Mouse (Mus musculus) cerebellum, adult 9-11 months (tissue): ENCODE measurements around the gene Psmd8.
A peak's percentile ranks its signal among the peaks of the same experiment; 100 is the strongest.
"Not testable (repeated sequence)": the region's sequence is repeated elsewhere in the genome, so short reads cannot be mapped to it uniquely, and the experiment has no call there.

Source experiments
- DNase-seq: peaks from one replicate; pipeline ENCODE4 v3.0.0; 2022

Gene Psmd8

DNA sequence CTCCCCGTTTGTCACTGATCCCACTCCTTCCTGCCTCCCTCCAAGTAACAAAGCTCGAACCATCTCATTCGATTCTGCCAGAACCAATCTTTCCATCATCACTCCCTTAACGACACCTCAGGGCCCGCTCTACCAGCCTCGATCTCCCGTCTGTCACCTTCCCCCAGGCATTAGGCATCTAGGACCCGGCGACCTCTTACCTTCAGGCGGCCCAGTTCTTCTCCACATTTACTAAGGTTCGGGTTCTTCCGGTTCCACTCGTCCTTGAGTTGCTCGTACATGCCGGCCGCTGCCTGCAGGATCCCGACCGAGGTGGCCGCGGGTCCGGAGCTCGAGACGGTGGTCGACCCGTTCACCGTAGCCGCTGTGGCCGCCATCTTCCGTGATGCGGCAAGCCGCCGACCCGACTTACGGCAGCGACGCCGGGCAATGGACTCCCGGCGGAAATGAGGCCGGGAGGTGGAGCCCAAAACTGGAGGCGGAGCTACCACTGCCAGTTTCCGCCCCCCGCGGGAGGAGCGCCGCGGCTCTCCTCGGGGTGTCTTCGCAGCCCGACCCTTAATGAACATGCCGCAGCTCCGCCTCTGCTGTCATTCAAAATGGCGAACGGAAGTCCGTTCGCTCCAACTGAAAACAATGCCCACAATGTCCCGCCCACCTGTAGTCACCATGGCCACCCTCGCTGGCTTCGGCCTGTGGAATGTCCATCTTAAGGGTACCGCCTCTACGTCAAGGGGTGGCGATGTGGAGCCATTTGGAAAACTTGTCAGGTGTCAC is at the start of gene Psmd8:
Gene Psmd8, minus strand, starts transcription at position 625 of the 777 bp plus-strand sequence.
- peak; percentile 99 for DNase-seq

DNA sequence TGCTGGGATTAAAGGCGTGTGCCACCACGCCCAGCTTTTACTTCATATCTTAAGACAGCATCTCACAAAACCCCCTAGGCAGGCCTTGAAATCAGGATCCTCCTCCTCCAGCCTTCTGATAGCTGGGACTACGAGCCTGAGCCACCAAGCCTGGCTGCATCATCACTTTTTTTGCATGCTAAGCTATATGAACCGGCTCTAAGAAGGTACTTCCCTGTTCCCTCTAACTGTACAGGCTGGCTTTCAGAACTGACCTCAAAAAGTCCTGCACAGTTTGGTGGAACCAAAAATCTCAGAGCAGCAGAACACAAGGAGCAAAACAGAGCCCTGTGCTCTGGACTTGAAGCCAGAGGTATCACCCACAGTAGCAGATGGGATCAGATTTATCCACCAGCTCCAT is 47.7 kb upstream of the Psmd8 start:
- DNase-seq: no peak

DNA sequence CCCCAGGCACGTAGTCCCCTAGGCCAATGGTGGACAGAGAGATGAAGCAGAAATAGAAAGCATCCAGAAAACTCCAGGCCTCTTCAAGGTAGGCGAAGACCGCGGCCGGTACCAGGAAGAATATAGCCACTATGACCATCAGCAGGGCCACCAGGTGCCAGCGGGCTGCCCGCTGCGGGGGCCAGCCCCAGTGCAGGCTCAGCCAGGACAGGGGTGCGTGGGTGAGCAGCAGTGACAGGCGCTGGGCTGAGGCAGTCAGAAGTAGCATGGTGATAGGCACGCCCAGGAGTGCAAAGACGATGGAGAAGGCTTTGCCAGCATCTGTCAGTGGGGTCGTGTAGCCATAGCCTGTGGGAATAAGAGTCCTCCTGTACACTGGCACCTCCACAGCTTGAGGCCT is 45.0 kb upstream of the Psmd8 start:
- no peak for DNase-seq

DNA sequence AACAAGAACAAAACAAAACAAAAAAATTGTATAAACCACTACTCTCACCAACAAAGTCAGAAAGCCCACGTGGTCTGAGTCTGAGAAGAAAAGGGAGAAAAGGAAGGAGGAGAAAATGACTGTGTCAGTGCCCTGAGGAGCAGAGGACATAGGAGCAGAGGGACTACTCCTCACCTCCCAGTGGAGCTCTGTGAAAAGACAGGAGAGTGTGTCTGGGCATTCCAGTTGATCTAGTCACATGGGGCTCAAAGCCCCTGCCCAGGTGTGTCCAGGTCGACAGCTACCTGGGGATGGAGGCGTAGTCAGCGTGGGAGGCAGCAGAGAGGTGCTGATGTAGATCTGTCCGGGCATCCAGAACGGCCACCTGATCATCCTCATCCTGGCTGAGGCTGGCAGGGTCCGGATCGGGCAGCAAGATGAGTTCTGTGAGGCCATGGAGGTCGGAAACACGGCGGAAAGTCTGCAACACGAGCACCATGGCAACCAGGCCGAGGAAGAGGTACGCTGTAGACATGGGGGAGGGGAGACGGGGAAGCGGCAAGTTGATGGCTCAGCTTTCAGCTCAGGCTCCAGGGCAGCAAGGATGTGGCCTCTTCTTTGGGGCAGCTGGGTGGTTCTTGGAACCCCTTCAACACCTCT is 44.4 kb upstream of the Psmd8 start:
- DNase-seq: no peak

DNA sequence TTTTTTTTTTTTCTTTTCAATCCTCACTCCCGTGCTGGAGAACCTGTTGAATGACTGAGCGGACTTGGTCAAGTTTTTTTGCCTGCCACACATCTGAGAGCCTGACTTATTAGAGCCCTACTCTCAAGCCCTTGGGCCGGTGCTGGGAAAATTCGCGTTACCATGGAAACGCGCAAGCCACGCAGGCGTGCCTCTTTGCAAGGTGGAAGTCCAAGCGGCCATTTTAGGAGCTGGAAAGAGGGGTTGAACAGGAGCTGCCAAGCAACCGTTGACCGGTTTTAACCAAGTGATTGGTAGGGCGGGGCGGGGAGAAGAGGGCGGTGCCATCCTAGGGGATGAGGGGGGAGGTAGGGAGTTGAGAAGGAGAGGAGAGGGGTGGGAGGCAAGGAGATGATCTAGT is 34.3 kb upstream of the Psmd8 start:
- DNase-seq: no peak

DNA sequence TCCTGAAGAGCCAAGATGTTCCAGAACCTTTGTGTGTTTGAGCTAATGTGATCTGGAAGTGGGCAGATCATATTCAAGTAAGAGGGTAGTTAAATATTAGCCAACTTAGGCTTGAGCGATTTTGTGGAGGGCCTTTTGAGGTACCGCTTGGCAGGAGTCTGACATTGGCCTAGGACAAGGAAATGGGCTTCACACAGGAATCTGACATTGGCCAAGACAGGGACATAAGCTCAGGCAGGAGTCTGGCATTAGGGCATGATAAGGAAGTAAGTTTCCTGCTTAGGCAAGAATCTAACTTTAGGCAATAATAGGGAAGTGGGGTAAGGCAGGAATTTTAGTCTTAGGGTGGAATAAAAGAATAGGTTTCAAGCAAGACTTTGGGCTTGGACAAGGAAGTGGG is 33.7 kb upstream of the Psmd8 start:
- DNase-seq: no peak

DNA sequence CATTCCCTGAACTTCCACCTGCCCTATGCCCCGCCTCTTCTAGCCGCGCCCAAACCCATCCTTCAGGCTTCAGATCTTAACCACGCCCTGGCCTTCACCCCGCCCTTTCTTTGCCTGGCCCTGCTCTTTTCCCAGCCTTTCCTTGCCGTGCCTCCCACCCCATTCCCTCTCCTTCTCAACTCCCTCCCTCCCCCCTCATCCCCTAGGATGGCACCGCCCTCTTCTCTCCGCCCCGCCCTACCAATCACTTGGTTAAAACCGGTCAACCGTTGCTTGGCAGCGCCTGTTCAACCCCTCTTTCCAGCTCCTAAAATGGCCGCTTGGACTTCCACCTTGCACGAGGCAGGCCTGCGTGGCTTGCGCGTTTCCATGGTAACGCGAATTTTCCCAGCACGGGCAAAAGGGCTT is 33.2 kb upstream of the Psmd8 start, which contains the start of gene Catsperg1:
Gene Catsperg1, minus strand, starts transcription at position 361 of the 408 bp plus-strand sequence.
- peak; percentile 53 for DNase-seq

DNA sequence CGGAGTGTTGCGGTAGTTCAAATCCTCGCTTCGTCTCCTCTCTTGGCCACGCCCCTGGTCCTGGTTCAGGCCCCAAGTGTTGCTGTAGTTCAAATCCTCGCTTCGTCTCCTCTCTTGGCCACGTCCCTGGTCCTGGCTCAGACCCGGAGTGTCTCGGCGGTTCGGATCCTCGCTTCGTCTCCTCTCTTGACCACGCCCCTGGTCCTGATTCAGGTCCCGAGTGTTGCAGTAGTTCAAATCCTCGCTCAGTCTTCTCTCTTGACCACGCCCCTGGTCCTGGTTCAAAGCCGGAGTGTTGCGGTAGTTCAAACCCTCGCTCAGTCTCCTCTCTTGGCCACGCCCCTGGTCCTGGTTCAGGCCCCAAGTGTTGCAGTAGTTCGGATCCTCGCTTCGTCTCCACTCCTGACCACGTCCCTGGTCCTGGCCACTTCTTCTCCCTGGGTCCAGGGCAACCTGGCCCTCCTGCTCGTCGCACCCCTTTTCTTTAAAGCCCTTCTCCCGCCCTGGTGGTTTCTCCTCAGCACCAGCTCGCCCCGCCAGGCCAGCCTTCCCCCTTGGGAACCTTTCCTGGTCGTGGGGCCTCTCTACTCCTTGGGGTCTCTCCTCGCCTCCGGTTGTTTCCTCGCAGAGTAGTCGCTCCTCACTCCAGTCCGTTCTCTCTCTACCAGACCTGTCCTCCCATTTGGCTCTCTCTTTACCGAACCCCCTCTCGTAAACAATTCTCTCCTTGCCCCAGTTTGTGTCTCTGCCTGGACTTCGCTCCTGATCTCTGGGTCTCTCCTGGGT is 32.5 kb upstream of the Psmd8 start:
- DNase-seq: not testable (repeated sequence)

DNA sequence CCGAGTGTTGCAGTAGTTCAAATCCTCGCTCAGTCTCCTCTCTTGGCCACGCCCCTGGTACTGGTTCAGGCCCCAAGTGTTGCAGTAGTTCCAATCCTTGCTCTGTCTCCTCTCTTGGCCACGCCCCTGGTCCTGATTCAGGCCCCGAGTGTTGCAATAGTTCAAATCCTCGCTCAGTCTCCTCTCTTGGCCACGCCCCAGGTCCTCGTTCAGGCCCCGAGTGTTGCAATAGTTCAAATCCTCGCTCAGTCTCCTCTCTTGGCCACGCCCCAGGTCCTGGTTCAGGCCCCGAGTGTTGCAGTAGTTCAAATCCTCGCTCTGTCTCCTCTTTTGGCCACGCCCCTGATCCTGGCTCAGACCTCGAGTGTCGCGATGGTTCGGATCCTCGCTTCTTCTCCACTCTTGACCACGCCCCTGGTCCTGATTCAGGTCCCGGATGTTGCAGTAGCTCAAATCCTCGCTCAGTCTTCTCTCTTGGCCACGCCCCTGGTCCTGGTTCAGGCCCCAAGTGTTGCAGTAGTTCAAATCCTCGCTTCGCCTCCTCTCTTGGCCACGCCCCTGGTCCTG is 31.8 kb upstream of the Psmd8 start:
- DNase-seq: peak; percentile 29

DNA sequence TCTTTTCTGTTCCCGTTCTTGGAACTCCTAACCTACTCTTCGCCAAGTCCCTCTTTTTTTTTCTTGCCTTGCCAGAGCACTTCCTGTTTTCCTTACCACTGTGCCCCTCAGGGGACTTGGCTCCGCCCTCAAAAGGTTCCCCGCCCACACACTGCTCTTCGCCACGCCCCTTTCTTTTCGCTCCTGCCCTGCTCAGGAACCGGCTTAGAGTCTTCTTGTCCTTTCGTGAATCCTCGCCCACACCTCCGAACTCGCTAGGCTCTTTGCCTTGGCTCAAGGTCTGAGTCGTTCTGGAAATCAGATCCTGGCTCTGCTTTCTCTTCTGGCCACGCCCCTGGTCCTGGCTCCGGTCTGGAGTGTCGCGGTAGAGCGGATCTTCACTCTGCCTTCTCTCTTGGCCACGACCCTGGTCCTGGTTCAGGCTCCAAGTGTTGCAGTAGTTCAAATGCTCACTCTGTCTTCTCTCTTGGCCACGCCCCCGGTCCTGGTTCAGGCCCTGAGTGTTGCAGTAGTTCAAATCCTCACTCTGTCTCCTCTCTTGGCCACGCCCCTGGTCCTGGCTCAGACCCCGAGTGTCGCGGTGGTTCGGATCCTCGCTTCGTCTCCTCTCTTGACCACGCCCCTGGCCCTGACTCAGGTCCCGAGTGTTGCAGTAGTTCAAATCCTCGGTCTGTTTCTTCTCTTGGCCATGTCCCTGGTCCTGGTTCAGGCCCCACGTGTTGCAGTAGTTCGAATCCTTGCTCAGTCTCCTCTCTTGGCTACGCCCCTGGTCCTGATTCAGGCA is 31.1 kb upstream of the Psmd8 start:
- peak; percentile 67 for DNase-seq

DNA sequence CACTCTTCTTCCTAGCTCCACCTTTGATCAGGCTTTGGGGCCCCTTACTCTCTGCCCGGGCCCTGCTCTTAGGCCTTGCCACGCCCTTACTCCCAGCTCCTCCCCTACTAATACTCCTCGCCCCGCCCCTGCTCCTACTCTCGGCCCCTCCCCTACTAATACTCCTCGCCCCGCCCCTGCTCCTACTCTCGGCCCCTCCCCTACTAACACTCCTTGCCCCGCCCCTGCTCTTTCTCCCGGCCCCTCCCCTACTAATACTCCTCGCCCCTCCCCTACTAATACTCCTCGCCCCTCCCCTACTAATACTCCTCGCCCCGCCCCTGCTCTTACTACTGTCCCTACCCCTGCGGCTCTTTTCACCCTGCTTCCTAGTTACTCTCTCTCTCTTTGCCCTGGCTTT is 30.5 kb upstream of the Psmd8 start:
- DNase-seq: not testable (repeated sequence)

DNA sequence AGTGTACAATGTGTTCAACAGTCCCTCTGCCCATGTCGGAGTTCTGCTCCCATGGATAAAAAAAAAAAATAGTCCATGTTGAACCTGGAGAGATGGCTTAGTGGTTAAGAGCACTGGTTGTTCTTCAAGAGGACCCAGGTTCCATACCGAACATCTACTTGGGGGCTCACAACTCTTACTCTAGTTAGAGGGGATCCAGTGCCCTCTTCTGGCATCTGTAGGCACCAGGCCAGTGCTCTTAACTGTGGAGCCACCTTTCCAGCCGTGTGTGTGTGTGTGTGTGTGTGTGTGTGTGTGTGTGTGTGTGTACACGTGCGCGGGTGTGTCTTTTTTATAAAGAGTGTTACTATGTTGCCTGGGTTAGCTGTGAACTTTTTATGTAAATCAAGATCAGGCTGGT is 22.1 kb upstream of the Psmd8 start:
- DNase-seq: no peak

DNA sequence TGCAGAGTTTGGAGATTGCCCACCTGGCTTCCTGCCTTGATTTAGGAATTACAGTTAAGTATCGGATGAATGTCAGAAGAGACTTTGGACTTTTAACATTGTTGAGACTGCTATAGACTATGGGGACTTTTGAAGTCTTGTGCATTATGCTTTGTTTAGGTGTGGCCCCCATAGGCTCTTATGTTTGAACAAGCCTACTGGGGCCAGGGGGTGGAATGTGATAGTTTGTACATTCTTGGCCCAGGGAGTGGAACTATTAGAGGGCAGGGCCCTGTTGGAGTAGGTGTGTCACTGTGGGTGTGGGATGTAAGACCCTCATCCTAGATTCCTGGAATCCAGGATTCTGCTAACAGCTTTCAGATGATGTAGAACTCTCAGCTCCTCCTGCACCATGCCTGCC is 13.7 kb upstream of the Psmd8 start:
- DNase-seq: not testable (repeated sequence)

DNA sequence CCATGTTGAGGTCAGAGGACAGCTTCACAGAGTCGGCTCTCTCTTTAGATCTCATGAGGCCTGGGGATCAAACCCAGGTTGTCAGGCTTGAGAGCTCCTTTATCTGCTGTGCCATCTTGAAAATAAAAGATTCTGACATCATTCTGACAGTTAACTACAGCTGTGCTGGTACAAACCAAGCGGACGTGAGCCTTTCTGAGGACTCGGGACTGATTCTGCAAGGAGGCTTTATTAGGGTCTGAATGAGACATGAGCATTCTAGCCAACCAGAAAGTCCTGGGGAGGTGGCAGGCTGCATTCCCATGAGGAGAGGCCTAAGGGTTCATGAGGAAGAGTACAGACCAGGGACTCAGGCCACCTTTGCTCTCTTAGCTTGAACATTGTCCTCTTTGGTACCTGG is 822 bp upstream of the Psmd8 start:
- peak; percentile 41 for DNase-seq

DNA sequence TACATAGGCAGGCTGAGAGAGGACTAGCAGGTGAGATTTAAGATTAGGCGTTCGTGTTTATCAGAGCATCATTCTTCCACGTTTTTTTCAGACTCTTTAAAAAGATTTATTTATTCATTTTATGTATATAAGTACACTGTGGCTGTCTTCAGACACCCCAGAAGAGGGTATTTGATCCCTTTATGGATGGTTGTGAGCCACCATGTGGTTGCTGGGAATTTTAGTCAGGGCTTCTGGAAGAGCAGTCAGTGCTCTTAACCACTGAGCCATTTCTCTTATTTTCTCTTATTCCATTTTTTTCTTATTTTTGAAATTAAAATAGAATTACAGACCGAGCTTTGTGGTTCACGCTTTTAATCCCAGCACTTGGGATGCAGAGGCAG is 344 bp upstream of the Psmd8 start:
- no peak for DNase-seq

DNA sequence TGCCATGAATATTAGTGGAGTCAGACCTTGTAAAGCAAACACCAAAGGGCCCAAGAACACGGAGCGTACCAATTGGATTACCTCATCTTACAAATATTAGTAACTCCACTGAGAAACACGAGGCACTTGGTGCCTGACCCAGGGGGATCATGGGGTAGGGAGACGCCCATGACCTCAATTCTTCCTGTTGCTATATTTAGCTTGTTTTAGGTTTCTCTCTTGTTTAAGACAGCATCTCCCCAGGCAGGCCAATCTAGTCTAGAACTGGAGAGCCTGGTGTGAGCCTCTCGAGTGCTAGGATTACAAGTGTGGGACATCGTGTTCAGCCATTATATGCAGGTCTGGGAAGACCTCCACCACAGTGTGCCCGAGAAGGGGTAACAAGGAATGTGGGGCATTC is 1.2 kb downstream of the Psmd8 start:
- peak; percentile 32 for DNase-seq

DNA sequence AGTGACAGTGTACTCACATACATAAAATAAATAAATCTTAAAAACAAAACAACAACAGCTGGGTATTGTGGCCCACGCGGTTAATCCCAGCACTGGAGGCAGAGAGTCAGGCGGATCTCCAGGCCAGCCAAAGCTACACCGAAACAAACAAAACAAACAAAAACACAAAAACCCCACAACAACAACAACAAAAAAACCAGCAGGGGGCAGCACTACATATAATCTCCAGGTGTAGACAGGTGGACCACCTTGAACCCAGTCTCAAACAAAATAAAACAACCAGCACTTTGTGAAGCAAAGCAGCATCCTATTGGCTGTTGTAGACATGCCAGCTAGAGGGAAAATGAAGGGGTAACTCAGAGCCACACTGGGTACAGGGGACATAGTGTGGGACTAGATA is 2.4 kb downstream of the Psmd8 start:
- DNase-seq: peak; percentile 41

DNA sequence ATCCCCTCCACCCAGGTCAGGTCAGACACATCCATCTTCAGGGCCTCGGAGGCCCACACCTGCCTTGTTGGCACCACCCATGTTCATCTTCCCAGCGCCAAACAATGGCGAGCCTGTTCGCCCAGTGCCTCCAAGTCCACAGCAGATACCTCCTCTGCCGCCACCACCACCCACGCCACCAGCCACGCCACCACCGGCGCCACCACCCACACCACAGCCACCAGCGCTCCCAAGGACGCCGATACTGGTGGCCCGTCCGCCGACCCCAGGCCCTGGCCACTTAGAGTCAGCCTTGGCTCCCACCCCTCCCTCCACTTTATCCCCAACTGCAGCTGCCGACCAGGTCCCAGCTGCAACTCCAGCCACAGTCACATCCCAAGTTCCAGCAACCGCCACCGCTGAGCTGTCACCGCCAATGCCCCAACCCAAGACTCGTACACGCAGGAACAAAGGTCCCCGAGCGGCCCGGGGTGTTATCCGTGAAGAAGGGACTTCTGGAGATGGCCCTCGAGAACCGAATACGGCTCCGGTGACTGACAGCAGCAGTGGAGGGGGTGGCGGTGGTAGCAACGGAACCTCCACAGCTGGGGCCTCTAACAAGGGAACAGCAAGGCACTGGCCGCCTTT is 8.0 kb downstream of the Psmd8 start:
- peak; percentile 26 for DNase-seq

DNA sequence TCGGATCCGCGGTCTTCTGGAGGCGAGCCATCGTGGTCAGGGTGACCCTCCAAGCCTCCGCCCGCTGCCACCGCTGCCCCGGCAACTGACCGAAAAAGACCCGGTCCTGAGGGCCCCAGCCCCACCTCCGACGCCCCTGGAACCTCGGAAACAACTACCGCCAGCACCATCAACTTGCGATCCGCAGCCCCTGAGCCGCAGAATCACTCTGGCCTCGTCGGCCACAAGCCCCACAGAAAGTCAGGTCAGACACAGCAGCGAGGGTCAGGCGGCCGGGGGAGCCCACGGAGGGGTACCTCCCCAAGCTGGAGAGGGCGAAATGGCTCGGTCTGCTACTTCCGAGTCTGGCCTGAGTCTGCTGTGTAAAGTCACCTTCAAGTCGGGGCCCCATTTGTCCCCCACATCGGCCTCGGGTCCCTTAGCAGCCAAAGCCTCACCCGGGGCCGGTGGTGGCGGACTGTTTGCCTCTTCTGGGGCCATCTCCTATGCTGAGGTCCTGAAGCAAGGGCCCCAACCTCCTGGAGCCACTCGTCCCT is 8.9 kb downstream of the Psmd8 start:
- DNase-seq: no peak

DNA sequence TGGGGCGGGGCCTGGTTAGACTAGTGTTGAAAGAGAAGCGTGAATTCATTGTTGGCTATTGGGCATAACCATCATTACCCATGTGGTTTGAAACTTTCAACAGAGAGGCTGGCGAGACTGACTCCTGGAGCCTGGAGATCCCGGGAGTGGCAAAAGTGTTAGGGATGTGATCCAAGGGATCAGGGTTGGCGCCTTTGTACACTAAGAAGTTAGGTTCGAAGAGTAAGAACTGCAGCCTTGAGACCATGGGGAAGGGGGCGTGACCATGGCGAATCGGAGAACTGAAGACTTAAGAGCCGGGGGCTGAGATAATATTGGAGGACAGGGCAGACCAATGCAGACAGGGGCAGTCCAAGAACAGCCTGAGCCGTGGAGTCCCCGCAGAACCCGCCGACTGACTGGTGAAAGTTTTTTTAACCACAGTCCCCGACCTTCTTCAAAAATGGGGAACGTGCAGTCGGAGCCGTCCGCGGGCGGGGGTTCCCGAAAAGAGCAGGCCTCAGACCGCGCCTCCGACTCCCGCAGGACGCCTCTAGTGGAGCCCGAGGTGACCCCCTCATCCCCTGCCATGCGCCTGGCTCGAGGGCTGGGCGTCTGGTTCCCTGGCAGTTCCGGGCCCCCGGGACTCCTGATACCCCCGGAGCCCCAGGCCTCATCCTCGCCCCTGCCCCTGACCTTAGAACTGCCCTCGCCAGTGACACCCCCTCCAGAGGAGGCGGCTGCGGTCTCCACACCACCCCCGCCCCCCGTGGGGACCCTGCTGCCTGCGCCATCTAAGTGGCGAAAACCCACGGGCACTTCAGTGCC is 9.5 kb downstream of the Psmd8 start:
- DNase-seq: peak; percentile 53
